Mouse (Mus musculus): Measurements from ENCODE around the gene Efl1. TPM values are rescaled to one million over a fixed set of nuclear protein-coding genes. Genes with fewer than 3 reads are reported as not detected.

Gene Efl1
- total RNA-seq, 2 experiments from 2014 or later: 16.0 to 16.1 TPM

- intact Hi-C loops (cut with DNase I): no loop called here
- DNase-seq (ENCODE audit: low spot score in 2 of 2): no peak
Measured at GRCm38 (mm10) chr7:82794542-82794941, 146.1 kb downstream of the Efl1 start.

GRCm38 (mm10) chr7:82802206-82802605 is 153.8 kb downstream of the Efl1 start:
- intact Hi-C loops (cut with DNase I): no loop called here
- DNase-seq (ENCODE audit: low spot score in 2 of 2): no peak

- intact Hi-C loops (cut with DNase I): no loop called here
- DNase-seq (ENCODE audit: low spot score in 2 of 2): no peak
Measured at GRCm38 (mm10) chr7:82808257-82808656, 159.8 kb downstream of the Efl1 start.

GRCm38 (mm10) chr7:82809126-82809525 is 160.7 kb downstream of the Efl1 start:
- DNase-seq (ENCODE audit: low spot score in 2 of 2): no peak
- intact Hi-C loops (cut with DNase I): no loop called here

- intact Hi-C loops (cut with DNase I): no loop called here
- no peak for DNase-seq (ENCODE audit: low spot score in 2 of 2)
Measured at GRCm38 (mm10) chr7:82810799-82811139, 162.4 kb downstream of the Efl1 start.

GRCm38 (mm10) chr7:82811140-82811851 is 162.9 kb downstream of the Efl1 start:
- DNase-seq (ENCODE audit: low spot score in 2 of 2): no peak
- intact Hi-C loops (cut with DNase I): no loop called here

- DNase-seq (ENCODE audit: low spot score in 2 of 2): no peak
- intact Hi-C loops (cut with DNase I): no loop called here
Measured at GRCm38 (mm10) chr7:82812186-82813155, 164.1 kb downstream of the Efl1 start.

GRCm38 (mm10) chr7:82819541-82819940 is 171.1 kb downstream of the Efl1 start:
- DNase-seq (ENCODE audit: low spot score in 2 of 2): no peak
- intact Hi-C loops (cut with DNase I): no loop called here

- intact Hi-C loops (cut with DNase I): no loop called here
- DNase-seq (ENCODE audit: low spot score in 2 of 2): no peak
Measured at GRCm38 (mm10) chr7:82820661-82821060, 172.2 kb downstream of the Efl1 start.

GRCm38 (mm10) chr7:82821501-82821900 is 173.1 kb downstream of the Efl1 start:
- DNase-seq (ENCODE audit: low spot score in 2 of 2): no peak
- intact Hi-C loops (cut with DNase I): no loop called here

GRCm38 (mm10) chr7:82822528-82822927 is 174.1 kb downstream of the Efl1 start:
- no peak for DNase-seq (ENCODE audit: low spot score in 2 of 2)
- intact Hi-C loops (cut with DNase I): no loop called here

Other genes starting within 250 kb of the Efl1 start
- 1 to 10 TPM; 8.5 to 9.7 TPM for gene Saxo2, start 86 bp upstream of the Efl1 start, total RNA-seq (2021)
- 10 to 100 TPM; 23.3 to 29.2 TPM for gene Mex3b, start 218.7 kb downstream of the Efl1 start, total RNA-seq (2021)